Mouse (Mus musculus) cerebellum, adult 2 months (tissue): ENCODE measurements around the gene Chrna1. TPM values are rescaled to one million over a fixed set of nuclear protein-coding genes. Genes with fewer than 3 reads are reported as not detected.

ENCODE experiments used
- DNase-seq, 2 experiments: peaks; one replicate each; pipeline ENCODE4 v3.0.0; 2021
- H3K27ac ChIP-seq: fragments of 200-500 bp; 2 replicates; pipeline ENCODE4 v1.5.1; 2012; ENCODE audit warnings: low read length, control low read depth, inconsistent platforms; ENCODE audit not compliant: insufficient read depth
- H3K27me3 ChIP-seq: fragments of 200-500 bp; 2 replicates; pipeline ENCODE4 v1.6.1; 2012; ENCODE audit warnings: inconsistent platforms, mild to moderate bottlenecking, low read length, moderate library complexity; ENCODE audit not compliant: control insufficient read depth, insufficient read depth
- H3K4me1 ChIP-seq: fragments of 200-500 bp; 2 replicates; pipeline ENCODE4 v1.6.1; 2011; ENCODE audit warnings: low read length; ENCODE audit not compliant: control insufficient read depth, insufficient read depth
- H3K4me3 ChIP-seq: fragments of 200-500 bp; replicated peaks from 2 replicates; pipeline ENCODE3; 2011; ENCODE audit warnings: mild to moderate bottlenecking, low read depth, low read length, control low read depth; ENCODE audit not compliant: insufficient read depth
- CTCF ChIP-seq: fragments of 200-500 bp; IDR thresholded peaks from 2 replicates; pipeline ENCODE4 v1.5.1; 2011; ENCODE audit warnings: low read depth, mild to moderate bottlenecking, control low read depth, low read length, moderate library complexity, borderline replicate concordance; ENCODE audit not compliant: insufficient read depth
- POLR2A ChIP-seq: fragments of 200-500 bp; IDR thresholded peaks from 2 replicates; pipeline ENCODE4 v1.6.1; 2011; ENCODE audit warnings: low read length, control low read depth, borderline replicate concordance; ENCODE audit not compliant: insufficient read depth
- WGBS: fragments of 180-500 bp; shearing (Covaris S2); methylation state at CpG from one replicate; pipeline ENCODE4 v1.1.7; 2018; 5-methylcytosine and 5-hydroxymethylcytosine counted together
- polyA plus RNA-seq: library from polyadenylated mRNA; depleted of rRNA; stranded (reverse); fragments of >200 nt; gene quantifications from 2 replicates; pipeline ENCODE4 v1.2.3, GENCODE M21; 2012; rRNA removed

Chrna1 gene
- polyA plus RNA-seq: 0.03 and 0.08 TPM in 2 replicates

DNA sequence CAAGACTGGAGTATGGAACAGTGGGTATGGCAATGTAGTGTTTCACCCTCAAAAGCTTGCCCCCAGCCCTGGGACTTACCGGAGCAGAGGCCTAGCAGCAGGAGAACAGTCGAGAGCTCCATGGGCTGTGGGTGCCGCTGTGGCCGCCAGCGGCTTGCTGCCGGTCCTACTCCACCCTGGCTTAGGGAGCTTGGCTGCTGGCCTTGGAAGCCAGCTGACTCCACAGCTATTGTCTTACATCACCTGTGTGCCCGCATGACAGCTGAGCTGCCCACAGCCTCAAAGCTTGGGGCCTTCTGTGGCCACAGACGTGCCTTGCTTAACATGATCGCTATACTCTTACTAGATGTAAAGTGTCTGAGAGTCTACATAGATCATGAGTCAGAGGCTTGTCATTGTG is at the start of gene Chrna1:
TSS of gene Chrna1 (minus strand) at position 173 of the 400 bp plus-strand sequence.
- no peak for DNase-seq
- no peak for TF ChIP-seq POLR2A
- Histone ChIP-seq H3K27ac (no peak within 1 kb of the TSS), H3K27me3 (no peaks in the 10 kb centered on the region), H3K4me1 (no peaks in the 10 kb centered on the region), H3K4me3 (no peak within 1 kb of the TSS)
- 76% methylated on average over 9 of the region's 9 CpGs for WGBS

DNA sequence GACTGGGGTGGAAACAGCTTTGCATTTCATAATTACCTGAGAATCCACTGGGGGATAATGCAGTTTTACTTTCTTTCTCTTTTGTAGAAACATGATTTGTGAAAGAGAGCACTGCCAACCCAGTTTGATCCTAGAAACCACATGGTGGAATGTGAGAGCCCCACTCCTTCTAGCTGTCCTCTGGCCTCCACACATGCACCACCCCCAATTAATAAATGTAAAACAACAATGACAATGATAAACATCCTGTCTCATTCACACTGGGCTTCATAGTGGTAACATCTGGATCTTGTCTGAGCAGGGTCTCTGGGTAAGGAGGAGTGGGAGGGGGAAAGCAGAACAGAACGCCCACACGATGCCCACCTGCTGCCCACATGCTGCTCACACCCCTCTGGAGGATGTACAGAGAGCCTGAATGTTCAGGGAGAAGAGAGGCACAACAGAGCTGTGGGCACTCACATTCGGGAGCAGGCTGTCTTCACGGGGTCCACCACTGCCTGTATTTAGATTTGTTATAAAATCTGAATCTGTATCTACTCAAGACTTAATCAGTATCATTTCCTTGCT is 38.4 kb upstream of the Chrna1 start:
- Histone ChIP-seq H3K27ac (no peak overlapping the region), H3K27me3 (no peaks in the 10 kb centered on the region), H3K4me3 (no peak overlapping the region), H3K4me1 (no peaks in the 10 kb centered on the region)
- WGBS: 66% methylated on average over 4 of the region's 4 CpGs
- DNase-seq: no peak
- TF ChIP-seq CTCF (no peak), POLR2A (no peak)

DNA sequence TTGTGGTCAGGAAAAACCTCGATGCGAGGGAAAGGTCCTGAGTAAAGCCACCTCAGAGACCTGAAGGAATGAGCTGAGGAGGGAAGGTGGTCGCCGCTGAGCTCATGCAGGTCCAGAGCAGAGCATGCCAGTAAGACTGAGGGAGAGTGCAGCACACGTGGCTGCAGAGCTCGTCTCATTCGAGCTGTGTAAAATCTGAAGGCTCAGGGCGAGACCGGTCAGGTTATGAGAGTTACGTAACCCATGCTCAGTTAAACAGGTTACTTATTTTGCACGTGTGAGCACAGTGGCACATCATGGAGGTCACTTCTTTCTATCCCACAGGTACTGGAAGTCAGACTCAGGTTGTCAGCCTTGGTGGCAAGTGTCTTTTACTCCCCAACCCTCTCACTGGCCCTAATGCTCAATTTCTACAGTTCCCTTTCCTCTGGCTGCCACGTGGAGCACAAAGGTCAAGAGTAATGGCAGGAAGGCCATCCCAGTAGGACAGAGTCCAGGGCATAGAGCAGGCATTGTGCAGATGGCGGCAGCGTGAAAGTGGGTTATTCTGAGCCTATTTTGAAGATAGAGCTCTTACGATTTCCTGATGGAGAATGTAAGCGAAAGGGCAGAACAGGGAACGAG is 36.4 kb upstream of the Chrna1 start:
- no peak for DNase-seq
- Histone ChIP-seq H3K27me3 (no peaks in the 10 kb centered on the region), H3K4me1 (no peaks in the 10 kb centered on the region), H3K4me3 (no peak overlapping the region), H3K27ac (no peak overlapping the region)
- 87% methylated on average over 17 of the region's 17 CpGs for WGBS
- no peak for TF ChIP-seq CTCF
- TF ChIP-seq POLR2A: no peak

DNA sequence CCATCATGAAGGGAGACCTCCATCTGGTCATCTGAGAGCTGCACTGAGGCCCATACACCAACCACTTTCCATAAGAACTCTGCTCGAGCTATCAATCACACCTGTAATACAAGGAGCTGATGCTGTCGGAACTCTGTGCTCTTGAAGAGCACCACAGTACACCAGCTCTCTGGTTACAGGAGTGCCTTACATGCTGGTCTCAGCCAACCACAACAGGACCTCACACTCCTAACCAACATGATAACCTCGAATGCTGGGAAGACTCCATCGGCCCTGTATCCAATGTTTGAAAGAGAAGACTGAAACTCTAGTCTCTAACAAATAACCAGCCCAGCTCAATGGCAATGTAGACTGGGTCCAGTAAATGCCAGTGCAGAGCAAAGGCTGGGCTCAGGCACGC is 35.3 kb upstream of the Chrna1 start:
- 93% methylated on average over 5 of the region's 5 CpGs for WGBS
- no peak for DNase-seq
- Histone ChIP-seq H3K27me3 (no peaks in the 10 kb centered on the region), H3K4me3 (no peak overlapping the region), H3K27ac (no peak overlapping the region), H3K4me1 (no peaks in the 10 kb centered on the region)
- TF ChIP-seq CTCF: no peak
- no peak for TF ChIP-seq POLR2A

DNA sequence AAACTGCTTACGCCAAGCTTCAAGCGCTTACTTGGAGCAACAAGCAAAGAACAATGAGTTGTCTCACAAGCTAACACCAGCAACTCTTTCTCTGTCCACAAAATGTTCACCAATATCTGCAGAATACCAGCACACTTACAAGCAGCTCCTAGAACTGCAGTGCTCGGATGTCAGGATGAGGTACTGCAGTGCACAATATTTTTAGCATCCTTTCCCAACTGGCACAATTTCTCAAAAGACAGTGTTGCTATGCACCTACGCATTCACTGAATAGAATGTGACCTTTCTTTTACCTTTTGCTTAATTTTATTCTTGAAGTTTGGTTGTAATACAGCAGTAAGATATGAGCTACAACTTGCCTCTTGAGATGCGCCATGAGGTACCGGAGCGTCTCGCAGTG is 34.2 kb upstream of the Chrna1 start:
- no peak for DNase-seq
- no peaks in the 10 kb centered on the region for H3K4me1 ChIP-seq
- no peak for TF ChIP-seq POLR2A
- no peak for TF ChIP-seq CTCF
- no peak overlapping the region for H3K4me3 ChIP-seq
- 96% methylated on average over 8 of the region's 8 CpGs for WGBS
- no peak overlapping the region for H3K27ac ChIP-seq
- H3K27me3 ChIP-seq: no peaks in the 10 kb centered on the region

DNA sequence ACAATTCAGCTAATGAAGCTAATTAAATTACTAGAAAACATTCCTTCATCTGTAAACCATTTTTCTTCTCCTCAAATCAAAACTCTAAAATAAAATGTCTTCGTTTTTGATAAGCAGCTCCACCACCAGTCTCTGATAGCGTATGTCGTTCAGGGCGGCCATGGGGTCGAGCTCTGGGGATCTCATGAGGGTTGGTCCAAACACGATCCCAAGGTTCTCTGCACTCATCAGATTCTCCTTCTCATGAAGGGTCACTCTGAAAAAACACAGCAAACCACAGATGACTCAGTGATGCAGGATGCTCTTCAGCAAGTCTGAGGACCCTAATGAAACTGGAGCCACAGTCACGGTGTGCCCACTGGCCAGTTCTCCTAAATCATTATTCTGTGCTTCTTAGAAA is 32.8 kb upstream of the Chrna1 start:
- H3K4me1 ChIP-seq: no peaks in the 10 kb centered on the region; the same call in 1 of the 2 replicates
- no peak for DNase-seq
- 94% methylated on average over 7 of the region's 7 CpGs for WGBS
- no peak overlapping the region for H3K4me3 ChIP-seq
- no peaks in the 10 kb centered on the region for H3K27me3 ChIP-seq
- no peak for TF ChIP-seq CTCF
- no peak for TF ChIP-seq POLR2A
- H3K27ac ChIP-seq: no peak overlapping the region

DNA sequence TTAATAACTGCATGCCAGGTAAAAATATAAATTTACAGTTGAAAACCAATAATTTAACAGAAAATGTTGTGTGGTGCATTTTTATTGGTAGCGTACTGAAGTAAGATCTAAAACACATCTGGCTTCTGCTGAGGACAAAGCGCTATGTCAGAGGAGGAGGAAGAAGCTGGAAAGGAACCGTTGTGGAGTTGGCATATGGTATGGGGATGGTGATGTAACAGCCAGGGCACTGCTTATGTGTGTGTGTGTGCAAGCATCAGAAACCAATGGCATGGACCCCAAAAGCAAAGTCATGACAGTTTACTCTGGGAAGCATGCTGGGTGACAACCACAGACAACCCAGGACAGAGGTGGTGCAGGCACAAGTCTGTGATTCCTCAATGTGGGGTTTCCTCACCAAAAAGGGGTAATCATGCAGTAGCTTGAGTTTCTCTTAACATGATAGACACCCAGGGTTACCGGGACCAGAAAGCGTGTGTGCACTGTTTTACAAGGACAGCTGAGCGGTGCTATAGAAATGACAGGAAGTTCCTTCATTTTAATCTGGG is 32.3 kb upstream of the Chrna1 start:
- H3K4me3 ChIP-seq: no peak overlapping the region
- H3K4me1 ChIP-seq: no peaks in the 10 kb centered on the region; the same call in 1 of the 2 replicates
- TF ChIP-seq POLR2A (no peak), CTCF (no peak)
- DNase-seq: no peak
- no peaks in the 10 kb centered on the region for H3K27me3 ChIP-seq
- whole genome bisulfite sequencing: 88% methylated on average over 6 of the region's 6 CpGs
- no peak overlapping the region for H3K27ac ChIP-seq

DNA sequence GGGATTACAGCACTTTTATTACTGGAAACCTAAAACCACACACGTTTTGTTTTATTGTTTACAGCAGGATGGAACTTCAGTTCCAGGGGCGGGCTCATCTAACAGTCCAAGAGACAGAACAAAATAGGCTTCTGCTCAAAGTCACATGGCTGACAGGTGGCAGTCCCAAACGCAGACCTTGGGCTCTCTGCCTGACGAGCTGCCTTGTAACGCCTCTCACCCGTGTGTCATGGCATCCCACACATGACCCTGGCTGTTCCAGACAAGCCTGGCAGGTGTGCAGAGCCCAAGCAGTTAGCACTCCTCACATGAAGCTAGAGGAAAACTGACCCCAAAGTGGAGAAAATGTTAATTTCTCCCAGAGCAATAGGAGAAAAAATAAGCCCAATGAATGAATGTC is 31.7 kb upstream of the Chrna1 start:
- TF ChIP-seq POLR2A (no peak), CTCF (no peak)
- Histone ChIP-seq H3K4me1 (no peaks in the 10 kb centered on the region; the same call in 1 of the 2 replicates), H3K27me3 (no peaks in the 10 kb centered on the region), H3K27ac (no peak overlapping the region), H3K4me3 (no peak overlapping the region)
- 36% methylated on average over 6 of the region's 6 CpGs for WGBS
- no peak for DNase-seq
